Mouse (Mus musculus): ENCODE data around the gene Barx2.
"Not testable (repeated sequence)": the region's sequence is repeated elsewhere in the genome, so short reads cannot be mapped to it uniquely, and the experiment has no call there.

Gene Barx2

DNA sequence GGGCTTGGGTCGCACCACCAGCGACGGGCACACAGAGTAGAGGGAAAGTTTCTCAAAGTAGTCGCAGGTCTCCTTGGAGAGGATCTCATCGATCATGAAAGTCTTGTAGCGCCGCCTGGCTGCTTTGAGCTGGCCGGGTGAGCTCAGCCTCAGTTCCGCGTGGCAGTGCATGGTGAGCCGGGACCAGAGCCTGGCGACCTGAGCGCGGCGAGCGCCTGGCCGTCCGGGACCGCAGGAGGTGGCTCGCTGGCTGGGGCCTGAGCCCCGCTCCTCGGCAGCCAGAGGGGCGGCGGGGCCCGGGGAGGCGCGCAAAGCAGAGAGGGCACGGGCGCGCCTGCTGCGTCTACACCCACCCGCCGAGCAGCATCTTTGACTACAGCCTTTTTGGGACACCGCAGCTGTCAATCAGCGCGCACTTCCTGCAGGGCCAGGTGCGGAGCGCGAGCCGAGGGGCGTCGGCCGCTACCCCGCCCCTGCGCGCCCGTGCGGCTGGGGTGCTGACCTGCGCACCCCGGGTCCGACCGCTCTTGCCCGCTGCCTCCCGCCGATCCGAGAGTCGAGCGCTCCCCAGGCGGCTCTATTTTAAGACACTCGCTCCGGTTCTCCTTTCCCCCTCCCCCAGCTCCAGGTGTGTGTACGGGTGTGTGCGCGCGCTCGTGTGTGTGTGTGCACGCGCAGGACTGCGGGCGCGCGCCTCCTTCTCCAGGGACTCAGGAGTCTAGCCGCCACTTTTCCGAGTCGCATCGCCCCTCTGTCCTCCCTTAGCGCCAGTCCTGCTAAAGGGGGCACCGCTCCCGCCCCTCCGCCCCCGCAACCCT, at the start of gene Barx2:
Gene Barx2 (minus strand): TSS at position 542 of the 818 bp plus-strand sequence.
- peak; percentile 82 for DNase-seq (ENCODE audit: low read depth, low spot score)

DNA sequence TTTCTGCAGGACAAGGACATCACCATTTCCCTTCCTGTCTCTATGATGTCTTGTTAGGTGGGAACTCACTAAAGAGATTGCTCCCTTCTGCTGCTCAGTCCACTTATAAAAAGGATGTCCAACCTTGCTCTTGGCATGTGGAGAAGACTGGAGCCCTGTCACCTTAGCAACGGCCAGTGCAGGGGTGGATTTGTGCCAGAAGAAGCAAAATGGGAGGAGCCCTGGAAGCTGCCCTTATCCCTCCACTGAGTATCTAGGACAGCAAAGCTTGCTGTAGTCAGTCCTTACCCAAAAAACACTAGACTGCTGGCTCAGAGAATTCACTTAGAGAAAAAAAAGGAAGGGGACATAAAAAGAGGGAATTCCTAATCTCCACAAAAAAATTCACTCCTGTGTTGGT, 49.0 kb upstream of the Barx2 start:
- peak; percentile 43 for DNase-seq (ENCODE audit: low read depth, low spot score)

DNA sequence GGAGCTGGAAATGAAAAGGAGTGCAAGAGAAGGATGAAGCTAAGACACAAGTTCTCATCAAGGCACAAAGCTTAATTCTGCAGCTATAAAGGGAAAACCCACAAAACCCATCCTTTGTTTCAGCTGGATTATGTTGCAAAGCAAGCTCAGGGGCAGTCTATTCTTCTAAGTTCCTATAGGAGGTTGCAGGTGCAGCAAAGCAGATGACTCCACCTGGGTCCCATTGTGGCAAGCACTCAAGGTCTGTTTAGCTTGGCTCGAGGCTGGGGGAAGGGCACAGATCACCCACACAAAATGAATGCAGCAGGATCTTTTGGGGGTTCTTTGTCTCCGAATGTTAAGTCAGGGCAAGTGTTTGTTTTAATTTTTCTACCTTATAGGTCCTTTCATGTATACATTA, 47.2 kb upstream of the Barx2 start:
- DNase-seq (ENCODE audit: low read depth, low spot score): peak; percentile 80

DNA sequence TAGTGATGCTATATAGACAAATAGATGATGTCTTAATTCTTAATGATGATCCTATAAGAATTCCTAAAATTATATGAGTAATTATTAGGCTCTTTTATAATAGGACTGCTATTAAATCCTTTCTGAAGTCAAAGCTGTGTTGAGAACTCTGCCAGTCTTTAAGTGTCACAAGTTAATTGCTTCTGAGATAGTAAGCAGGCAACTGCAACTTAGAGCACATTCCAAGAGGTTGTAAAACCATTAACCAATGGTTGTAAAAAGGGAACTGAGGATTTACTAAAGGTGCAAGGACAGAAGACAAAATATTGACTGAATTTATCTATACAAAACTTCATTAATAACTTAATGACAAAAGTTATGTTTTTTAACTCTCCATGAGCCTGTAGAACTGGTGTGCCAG, 44.9 kb upstream of the Barx2 start:
- no peak for DNase-seq (ENCODE audit: low read depth, low spot score)

DNA sequence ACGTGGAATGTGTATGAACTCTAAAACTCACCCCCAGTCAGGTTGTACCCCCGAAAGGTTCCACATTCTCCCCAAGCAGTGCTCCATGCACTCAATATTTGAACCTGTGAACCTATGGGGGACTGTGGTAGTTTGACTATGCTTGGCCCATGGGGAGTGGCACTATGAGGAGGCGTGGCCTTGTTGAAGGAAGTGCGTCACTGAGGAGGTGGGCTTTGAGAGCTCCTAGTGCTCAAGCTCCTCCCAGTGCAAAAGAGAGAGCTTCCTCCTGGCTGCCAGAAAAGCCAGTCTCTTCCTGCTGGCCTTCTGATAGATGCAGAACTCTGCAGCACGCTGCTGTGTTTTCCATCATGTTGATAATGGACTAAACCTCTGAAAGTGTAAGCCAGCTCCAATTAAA, 37.2 kb upstream of the Barx2 start:
- DNase-seq (ENCODE audit: low read depth, low spot score): peak; percentile 92

DNA sequence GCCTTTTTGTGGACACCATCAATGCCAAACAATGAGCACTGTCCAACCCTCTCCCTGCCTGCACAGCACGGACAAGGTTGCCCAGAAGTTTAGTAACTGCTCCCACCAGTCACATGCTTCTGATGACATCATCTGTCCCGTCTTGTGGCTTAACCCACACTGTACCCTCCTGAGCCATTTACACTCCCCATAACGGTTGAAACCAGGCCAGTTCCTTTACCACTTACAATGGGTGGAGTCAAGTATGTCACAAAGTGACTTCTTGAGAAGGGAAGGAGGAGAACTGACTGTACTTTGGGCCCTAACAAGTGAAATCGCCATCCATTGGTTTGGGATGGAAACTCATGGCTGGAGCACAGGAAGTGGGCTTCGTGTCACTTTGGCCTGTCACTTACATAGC, 35.8 kb upstream of the Barx2 start:
- DNase-seq (ENCODE audit: low read depth, low spot score): no peak

DNA sequence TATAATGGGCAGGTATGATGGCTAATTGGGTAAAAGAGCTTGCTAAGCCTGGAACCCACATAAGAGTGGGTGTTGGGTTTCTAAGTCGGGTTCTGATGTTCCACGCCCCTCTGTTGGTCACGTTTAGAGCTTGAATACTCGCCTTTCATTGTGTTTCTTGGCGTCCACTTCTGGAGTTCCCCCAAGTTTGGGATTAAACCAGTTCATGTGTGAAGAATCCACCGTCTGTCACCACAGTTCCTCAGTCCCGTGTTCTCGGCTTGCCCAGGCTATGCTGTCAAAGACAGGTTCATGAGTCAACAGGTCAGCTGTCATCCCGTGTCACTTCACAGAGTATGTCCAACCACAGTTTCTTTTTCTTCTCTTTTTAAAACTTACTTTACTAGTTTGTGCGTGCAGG, 33.8 kb upstream of the Barx2 start:
- no peak for DNase-seq (ENCODE audit: low read depth, low spot score)

DNA sequence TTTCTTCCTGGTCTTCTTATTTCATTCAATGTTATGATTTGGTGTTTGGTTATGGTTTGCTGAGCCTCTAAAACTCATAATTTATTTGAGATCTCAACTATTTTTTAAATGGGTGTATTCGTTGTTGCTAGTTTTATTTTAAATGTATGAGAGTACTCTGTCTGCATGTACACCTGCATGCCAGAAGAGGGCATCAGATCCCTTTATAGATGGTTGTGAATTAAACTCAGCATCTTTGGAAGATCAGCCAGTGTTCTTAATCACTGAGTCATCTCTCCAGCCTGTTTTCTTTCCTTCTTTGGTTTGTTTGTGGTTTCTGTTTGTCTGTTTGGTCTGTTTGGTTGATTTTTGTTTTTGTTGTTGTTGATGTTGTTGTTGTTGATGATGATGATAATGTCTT, 29.1 kb upstream of the Barx2 start:
- DNase-seq (ENCODE audit: low read depth, low spot score): peak; percentile 53

DNA sequence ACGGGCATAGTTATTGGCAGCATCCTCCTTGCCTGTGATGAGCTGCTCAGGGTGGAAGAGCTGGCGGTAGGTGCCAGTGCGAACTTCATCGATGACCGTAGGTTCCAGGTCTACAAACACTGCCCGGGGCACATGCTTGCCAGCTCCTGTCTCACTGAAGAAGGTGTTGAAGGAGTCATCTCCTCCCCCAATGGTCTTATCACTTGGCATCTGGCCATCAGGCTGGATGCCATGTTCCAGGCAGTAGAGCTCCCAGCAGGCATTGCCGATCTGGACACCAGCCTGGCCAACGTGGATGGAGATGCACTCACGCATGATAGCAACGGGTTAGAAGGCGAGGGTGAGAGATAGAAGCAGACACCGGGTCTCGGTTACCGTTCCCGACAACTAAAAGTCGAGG, 23.2 kb upstream of the Barx2 start:
- not testable (repeated sequence) for DNase-seq (ENCODE audit: low read depth, low spot score)

DNA sequence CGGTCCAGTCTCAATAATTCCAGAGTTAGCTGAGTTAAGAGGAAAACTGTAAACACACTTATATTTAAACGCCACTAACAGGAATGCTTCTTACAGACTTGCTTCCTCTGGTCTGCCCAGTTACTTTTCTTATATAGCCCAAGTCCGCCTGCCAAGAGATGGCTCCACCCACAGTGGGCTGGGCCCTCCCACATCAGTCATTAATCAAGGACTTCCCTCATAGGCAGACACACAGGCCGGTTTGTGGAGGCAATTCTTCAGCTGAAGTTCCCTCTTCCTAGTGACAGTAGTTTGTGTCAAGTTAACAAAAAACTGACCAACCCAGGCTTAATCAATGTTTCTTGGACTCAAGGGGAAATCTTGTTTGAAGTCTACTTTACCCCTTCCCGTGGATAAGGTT, 18.4 kb upstream of the Barx2 start:
- peak; percentile 71 for DNase-seq (ENCODE audit: low read depth, low spot score)

DNA sequence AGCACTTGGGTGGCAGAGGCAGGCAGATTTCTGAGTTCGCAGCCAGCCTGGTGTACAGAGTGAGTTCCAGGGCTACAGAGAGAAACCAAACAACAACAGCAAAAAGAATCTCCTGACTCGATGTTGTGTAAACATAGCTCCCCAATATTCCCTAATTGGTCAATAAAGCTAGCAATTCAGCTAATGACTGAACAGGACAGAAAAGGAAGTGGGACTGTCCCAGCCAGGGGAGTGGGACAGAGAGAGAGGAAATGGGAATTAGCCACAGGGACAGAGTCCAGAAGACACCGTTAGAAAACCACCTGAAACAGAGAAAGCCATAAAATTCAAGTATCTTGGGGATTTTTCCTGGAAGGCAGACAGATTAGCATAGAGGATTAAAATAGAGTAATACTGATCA, 18.0 kb upstream of the Barx2 start:
- no peak for DNase-seq (ENCODE audit: low read depth, low spot score)

DNA sequence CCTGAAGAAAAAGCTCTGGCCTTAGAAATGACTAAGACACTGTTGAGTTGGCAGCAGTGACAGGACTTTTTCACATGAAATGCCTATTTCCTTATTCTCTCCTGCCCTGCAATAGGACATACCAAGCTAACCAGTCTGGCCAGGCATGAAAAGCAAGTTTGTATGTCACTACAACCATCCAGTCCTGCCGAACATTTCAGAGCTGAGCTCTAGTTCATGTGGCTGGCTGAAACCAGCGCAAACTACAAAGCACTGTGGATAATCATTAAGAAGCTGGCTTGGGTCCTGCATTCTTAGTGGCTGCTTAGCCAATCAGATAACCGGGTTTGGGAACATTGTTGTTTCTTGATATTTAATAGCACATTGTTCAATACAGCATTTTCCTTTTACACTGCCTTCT, 13.5 kb upstream of the Barx2 start:
- no peak for DNase-seq (ENCODE audit: low read depth, low spot score)

DNA sequence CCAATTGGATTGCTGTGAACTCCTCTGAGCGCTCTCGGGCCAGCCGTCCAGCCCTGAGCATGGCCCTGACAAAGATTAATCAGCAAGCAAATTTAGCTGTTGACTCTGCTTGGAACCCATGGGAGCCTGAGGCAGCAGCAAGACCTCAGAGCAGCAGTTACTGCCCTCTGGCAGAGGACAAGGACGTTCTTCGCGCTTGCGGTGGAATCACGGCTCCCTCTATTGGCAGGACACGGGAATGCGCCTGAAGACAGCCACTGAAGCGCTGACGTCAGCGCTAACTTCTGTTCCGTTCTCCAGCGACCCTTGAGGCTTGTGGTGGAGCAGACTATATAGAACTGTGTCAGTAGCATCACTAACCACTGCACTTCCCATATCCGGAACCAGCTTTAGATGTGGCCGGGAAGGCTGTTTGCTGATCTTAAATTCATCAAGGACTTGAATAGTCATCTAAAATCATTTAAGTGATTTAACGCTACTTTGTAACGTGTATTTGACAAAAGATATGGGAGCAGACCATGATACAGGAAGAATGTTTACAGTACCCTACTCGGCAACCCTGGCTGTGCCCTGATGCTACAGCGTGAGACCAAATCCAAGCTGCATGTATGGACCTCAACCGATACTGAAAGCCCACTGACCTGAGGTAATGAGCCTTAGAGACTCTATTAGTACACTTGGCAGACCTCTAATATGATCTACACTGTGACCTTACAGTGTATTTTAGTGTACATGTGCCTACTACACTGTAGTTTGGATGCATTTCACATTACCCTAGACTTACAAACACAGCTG, 12.8 kb upstream of the Barx2 start:
- DNase-seq (ENCODE audit: low read depth, low spot score): peak; percentile 79

DNA sequence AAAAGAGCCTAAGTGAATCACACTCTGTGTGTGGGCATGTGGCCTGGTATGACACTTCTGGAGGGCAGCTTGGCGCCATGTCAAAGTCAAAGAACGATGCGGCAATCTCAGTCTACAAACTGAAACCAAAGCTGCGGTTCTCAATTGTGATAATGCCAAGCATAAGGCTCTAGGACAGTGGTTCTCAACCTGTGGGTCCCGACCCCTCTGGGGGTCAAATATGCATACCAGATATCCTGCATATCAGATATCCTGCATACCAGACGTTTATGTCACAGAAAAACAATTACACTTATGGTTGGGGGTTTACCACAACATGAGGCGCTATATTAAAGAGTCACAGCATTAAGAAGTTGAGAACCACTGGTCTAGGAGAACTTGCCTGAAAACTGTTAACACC, 10.3 kb upstream of the Barx2 start:
- no peak for DNase-seq (ENCODE audit: low read depth, low spot score)

DNA sequence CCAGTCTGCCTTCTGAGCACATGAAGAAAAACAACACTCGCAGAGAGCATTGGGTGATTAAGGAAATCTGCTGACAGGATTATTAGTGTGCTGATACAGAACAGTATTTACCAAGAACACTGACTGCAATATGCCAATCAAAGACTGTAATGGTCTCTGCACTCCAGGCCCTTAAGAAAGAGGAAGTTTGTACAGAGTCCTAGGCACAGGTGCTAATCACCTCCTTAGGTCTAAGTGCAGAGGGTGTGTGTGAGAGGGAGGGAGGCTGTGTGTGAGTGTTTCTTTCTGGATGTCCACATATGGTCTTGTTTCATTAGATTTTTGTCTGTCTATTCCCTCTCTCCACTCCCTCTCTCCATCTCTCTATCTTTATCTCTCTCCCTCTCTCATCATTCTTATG, 6.5 kb upstream of the Barx2 start:
- no peak for DNase-seq (ENCODE audit: low read depth, low spot score)

DNA sequence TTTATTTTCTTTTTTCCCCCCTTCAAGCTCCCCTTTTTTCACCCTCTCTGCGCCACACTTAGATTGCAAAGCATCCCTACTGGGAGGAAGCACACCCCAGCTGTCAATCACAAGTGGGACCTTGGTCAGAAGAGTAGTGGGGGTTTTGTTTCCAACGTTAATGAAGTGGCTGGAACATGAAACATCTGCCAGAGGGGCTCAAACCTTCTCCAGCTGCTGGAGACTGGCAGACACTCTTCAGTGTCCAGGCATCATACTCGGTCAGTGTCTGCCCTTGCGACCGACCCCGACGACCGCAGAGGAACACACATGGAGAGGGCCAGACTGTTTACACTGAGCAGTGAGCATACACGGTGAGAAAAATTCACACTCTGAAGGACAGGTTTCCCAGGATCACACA, 3.2 kb upstream of the Barx2 start:
- no peak for DNase-seq (ENCODE audit: low read depth, low spot score)

DNA sequence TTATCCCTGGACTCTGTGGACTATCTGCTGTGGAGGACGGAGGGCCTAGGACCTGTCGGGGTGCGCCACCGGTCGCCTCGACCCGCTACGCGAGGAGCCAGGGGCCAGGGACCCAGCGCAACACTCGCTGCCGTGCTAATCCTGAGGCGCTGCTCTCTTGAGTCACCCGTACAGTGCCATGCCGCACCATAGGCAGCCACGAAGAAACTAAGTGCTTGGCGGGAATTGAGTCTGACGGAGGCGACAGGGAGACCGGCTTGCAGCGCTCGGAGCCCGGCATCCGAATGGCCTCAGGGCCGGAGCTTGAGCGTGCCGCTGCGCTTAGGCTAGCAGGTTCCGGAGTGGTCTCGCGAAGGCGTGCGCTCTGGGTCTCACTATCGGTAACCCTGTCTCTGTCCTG, 1.6 kb upstream of the Barx2 start:
- DNase-seq (ENCODE audit: low read depth, low spot score): peak; percentile 63

DNA sequence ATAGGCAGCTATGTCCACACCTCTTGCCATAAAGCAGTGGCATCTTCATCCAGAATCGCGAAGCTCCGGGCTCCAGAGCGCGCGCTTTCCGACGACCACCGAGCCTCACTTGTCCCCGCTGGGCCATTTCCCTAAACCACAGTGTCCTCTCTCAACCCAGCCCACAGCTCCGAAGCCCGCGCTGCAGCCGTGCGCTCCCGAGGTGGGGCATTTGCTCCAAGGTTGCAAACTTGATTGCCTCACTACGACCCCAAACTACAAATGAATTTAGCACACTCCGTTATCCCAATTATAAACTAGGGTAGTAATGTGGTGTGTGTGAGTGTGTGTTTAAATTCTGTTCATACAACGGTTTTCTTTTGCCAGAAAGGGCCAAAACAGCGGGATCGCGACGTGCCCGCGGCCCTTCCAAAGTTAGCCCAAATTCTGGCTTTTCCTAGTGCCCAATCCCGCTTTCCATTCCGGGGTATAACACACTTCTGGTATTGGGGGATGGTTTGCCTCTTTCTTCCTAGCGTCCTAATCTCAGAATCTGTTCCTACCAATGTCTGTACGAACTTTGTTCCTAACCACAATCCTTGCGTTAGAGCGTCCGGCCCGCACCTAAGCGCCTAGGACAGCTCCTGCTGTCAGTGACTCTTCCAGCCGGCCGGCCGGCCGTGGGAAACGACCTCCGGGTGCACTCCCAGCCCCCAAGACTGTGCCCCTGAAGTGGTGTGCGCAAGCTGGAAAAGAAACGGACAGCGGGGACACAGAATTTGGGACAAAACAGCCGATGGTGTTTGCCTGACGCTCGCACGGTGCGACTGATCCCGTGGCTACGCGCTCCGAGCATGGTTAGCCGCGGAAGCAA, 703 bp upstream of the Barx2 start:
- DNase-seq (ENCODE audit: low read depth, low spot score): peak; percentile 57

DNA sequence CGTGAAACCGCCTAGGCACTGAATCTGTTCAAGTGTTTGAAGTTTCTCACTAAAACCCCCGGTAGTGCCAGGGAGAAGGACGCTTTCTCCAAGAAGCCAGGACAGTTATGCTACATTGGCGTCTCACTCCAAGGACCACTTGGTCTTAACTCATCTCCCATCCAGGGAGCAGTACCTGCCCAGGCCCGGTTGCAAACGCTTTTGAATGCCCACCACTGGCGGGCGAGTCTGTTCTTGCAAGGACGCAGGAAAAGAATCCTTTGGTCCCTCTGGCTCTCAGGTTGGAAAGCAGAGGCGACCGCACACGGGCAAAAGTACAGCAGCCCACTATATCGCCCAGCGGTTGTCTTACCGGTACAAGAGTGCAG, 725 bp downstream of the Barx2 start:
- no peak for DNase-seq (ENCODE audit: low read depth, low spot score)

DNA sequence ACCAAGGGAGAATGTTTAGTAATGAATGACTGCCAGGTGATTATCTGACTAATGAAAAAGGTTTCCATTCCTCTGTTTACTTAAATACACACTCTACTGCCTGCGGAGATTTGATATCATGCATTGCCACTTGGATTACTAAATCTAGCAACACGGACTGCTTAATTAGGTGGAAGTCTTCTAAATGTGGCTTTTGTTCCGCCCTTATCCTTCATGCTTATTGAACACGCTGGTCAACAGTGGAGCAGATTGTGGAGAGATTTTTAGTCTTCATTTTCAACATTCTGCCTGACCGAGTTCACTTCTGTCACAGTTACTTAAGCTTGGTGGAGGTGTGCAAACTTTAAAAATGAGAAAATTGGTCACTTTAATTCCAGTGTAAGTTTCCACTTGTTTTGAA, 3.0 kb downstream of the Barx2 start:
- DNase-seq (ENCODE audit: low read depth, low spot score): no peak

DNA sequence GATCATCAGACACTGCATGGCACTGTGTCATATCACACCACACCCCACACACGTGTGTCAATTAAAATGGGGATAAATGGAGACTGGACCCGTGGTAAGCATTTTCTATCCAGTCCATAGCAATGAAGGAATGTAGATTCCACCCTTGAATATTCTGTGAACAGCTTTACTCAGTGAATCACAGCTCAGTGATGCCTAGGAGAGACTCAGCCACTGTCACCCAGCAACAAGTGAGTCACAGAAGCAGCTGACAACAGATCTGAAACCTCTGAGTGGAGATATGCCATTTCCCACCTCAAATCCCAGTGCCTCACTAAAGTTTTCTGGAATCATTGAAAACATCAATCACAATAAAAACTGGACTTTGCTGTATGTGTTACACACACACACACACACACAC, 11.5 kb downstream of the Barx2 start:
- DNase-seq (ENCODE audit: low read depth, low spot score): no peak

DNA sequence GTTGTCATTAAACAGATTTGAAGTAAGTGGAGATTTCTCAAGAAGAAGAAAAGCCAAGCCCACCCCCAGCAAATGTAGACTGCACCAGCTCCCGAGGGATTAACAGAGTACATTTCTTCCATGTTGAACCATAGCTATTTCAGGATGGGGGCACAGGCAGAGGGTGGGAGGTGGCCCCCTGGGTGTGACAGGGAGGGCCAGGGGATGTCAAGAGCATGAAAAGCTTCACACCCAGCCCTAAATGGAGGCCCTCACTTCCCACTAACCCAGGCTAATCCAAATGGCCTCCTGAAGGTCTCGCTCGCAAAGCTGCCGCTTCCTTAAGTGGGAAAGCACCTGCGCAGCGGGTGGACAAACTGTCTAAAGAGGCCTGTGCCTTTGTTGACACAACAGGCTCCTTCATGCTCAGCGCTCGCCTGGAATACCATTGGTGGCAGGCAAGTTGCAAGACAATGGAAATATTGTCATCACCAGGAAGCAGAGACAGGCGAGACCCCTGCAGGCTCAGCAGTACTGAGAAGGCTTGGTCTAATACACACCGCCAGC, 18.4 kb downstream of the Barx2 start:
- peak; percentile 33 for DNase-seq (ENCODE audit: low read depth, low spot score)
